ENCODE assay signal across 8 mouse cellular contexts in the genomic region with DNA sequence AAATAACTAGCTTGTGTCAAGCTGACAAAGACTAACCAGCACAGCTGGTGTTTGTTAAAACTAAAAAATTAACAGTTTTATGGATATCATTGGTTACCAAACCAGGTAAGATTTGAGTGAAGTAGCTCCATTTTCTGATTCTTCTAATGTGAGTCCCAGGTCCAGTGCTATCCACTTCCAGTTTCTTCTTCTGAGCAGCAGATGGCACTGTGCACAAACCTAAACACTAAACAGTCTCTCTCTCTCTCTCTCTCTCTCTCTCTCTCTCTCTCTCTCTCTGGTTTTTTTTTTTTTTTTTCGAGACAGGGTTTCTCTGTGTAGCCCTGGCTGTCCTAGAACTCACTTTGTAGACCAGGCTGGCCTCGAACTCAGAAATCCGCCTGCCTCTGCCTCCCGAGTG. TPM values are rescaled to one million over a fixed set of nuclear protein-coding genes. Genes with fewer than 3 reads are reported as not detected.
DNase-seq lines count a peak whose midpoint lies in the region; ATAC-seq and TF ChIP-seq lines count a peak whose summit lies in the region.
"Not testable (repeated sequence)": the region's sequence is repeated elsewhere in the genome, so short reads cannot be mapped to it uniquely, and the experiment has no call there.

No protein-coding gene starts in this region.

- WGBS in embryonic facial prominence, embryonic 11.5 days: 83% methylated on average over 4 of the region's 4 CpGs
- 72% methylated on average over 4 of the region's 4 CpGs for WGBS in limb, embryonic 14.5 days
- 59% methylated on average over 4 of the region's 4 CpGs for WGBS in midbrain, embryonic 15.5 days

- not testable (repeated sequence) for H3K27ac ChIP-seq in embryonic facial prominence, embryonic 11.5 days (replicated peaks; ENCODE audit: low read depth, low read length); limb, embryonic 14.5 days (replicated peaks; ENCODE audit: low read depth, low read length); midbrain, embryonic 15.5 days

- DNase-seq in CD4-positive helper T cell, adult 2 months (ENCODE audit: low read depth, low spot score): peak; percentile 25
- DNase-seq in adrenal gland, adult 2 months: peak; percentile 11
- DNase-seq in embryonic facial prominence, embryonic 11.5 days (ENCODE audit: low spot score): peak; percentile 52
- DNase-seq in heart, postnatal 10 days: peak; percentile 39 to 49
- peak; percentile 42 for DNase-seq in kidney, adult 9 months
- peak; percentile 21 for DNase-seq in limb, embryonic 14.5 days (ENCODE audit: low spot score)
- peak; percentile 26 for DNase-seq in right cerebral cortex, postnatal 4 days

- H3K27me3 ChIP-seq in embryonic facial prominence, embryonic 11.5 days (ENCODE audit: control insufficient read depth, insufficient read depth, low read length); limb, embryonic 14.5 days (ENCODE audit: control insufficient read depth, insufficient read depth, low read length); midbrain, embryonic 15.5 days (replicated peaks): not testable (repeated sequence)

- H3K9ac ChIP-seq in embryonic facial prominence, embryonic 11.5 days (replicated peaks; ENCODE audit: low read length); limb, embryonic 14.5 days (ENCODE audit: low read depth, low read length, severe bottlenecking); midbrain, embryonic 15.5 days: not testable (repeated sequence)

- not testable (repeated sequence) for H3K9me3 ChIP-seq in embryonic facial prominence, embryonic 11.5 days (replicated peaks; ENCODE audit: control insufficient read depth, low read length); limb, embryonic 14.5 days (ENCODE audit: control insufficient read depth, low read length); midbrain, embryonic 15.5 days

- not testable (repeated sequence) for H3K36me3 ChIP-seq in embryonic facial prominence, embryonic 11.5 days (replicated peaks; ENCODE audit: control insufficient read depth, insufficient read depth, low read depth, low read length); limb, embryonic 14.5 days (ENCODE audit: control insufficient read depth, insufficient read depth, low read length); midbrain, embryonic 15.5 days (replicated peaks)

- TF ChIP-seq POLR2A in limb, embryonic 14.5 days (IDR thresholded peaks at IDR 0.05; ENCODE audit: borderline replicate concordance, extremely low read depth, insufficient read depth, insufficient read length): not testable (repeated sequence)

- H3K4me2 ChIP-seq in embryonic facial prominence, embryonic 11.5 days (ENCODE audit: low read depth, low read length); limb, embryonic 14.5 days (replicated peaks; ENCODE audit: low read depth, low read length, severe bottlenecking); midbrain, embryonic 15.5 days: not testable (repeated sequence)

- not testable (repeated sequence) for H3K4me3 ChIP-seq in embryonic facial prominence, embryonic 11.5 days (ENCODE audit: low read depth, low read length); limb, embryonic 14.5 days (replicated peaks; ENCODE audit: low read length); midbrain, embryonic 15.5 days

- ATAC-seq in embryonic facial prominence, embryonic 11.5 days (replicated peaks; ENCODE audit: insufficient number of reproducible peaks, low FRiP score, low TSS enrichment, low read depth); limb, embryonic 14.5 days (ENCODE audit: low FRiP score, low read depth): not testable (repeated sequence)
- peak; percentile 82 for ATAC-seq in midbrain, embryonic 15.5 days (replicated peaks)

- H3K4me1 ChIP-seq in embryonic facial prominence, embryonic 11.5 days (ENCODE audit: control insufficient read depth, insufficient read depth, low read length); limb, embryonic 14.5 days (ENCODE audit: control insufficient read depth, insufficient read depth, low read length); midbrain, embryonic 15.5 days: not testable (repeated sequence)

- intact Hi-C loops in heart, postnatal 10 days (cut with DNase I): loop anchor here (2.0 kb wide), 1 partner anchor 306 kb away; no protein-coding TSS in a partner anchor

RNA-seq across cellular contexts. Expression of a gene that starts 26.5 kb away (rescaled TPM):
- total RNA-seq in adrenal gland, adult 2 months (2021): 100 to 1,000 TPM; 100 to 105 TPM
- polyA plus RNA-seq in adrenal gland, adult 2 months (2012; rRNA removed): 4.8 and 5.4 TPM in 2 replicates
- 4.8 and 6.2 TPM in 2 replicates for polyA plus RNA-seq in embryonic facial prominence, embryonic 11.5 days (2014; fragmentation: Nextera tagmentation; extraction: Ambion mirVana)
- total RNA-seq in heart, postnatal 10 days (2021): 10 to 100 TPM; 42.1 to 42.2 TPM
- polyA plus RNA-seq in limb, embryonic 14.5 days (2012; rRNA removed): 2.1 and 3.0 TPM in 2 replicates
- 4.8 and 5.0 TPM in 2 replicates for polyA plus RNA-seq in limb, embryonic 14.5 days (2014; fragmentation: Nextera tagmentation; extraction: Ambion mirVana)
- 15.7 and 18.9 TPM in 2 replicates for polyA plus RNA-seq in midbrain, embryonic 15.5 days (2015; fragmentation: Nextera tagmentation; extraction: Ambion mirVana)

RNA-seq across cellular contexts. Expression of a gene that starts 47.2 kb away (rescaled TPM):
- 10 to 100 TPM; 12.9 to 20.5 TPM for total RNA-seq in adrenal gland, adult 2 months (2021)
- polyA plus RNA-seq in adrenal gland, adult 2 months (2012; rRNA removed): 11.3 and 20.7 TPM in 2 replicates
- 2.4 and 3.0 TPM in 2 replicates for polyA plus RNA-seq in embryonic facial prominence, embryonic 11.5 days (2014; fragmentation: Nextera tagmentation; extraction: Ambion mirVana)
- total RNA-seq in heart, postnatal 10 days (2021): 1 to 10 TPM; 8.2 to 8.6 TPM
- polyA plus RNA-seq in limb, embryonic 14.5 days (2012; rRNA removed): 11.5 and 12.8 TPM in 2 replicates
- 15.4 and 16.0 TPM in 2 replicates for polyA plus RNA-seq in limb, embryonic 14.5 days (2014; fragmentation: Nextera tagmentation; extraction: Ambion mirVana)
- polyA plus RNA-seq in midbrain, embryonic 15.5 days (2015; fragmentation: Nextera tagmentation; extraction: Ambion mirVana): 7.3 and 8.3 TPM in 2 replicates
